Mouse (Mus musculus): Measurements from ENCODE around the gene Ppia. TPM values are rescaled to one million over a fixed set of nuclear protein-coding genes. Genes with fewer than 3 reads are reported as not detected.
A peak's percentile ranks its signal among the peaks of the same experiment; 100 is the strongest.
"Not testable (repeated sequence)": the region's sequence is repeated elsewhere in the genome, so short reads cannot be mapped to it uniquely, and the experiment has no call there.

Gene Ppia
- total RNA-seq, 2 experiments from 2014 or later = 351 to 1,176 TPM

GRCm38 (mm10) chr11:6420722-6421350 lies 5.6 kb downstream of the Ppia start:
- ATAC-seq (replicated peaks; ENCODE audit: low FRiP score, poor library complexity, severe bottlenecking) = no peak

- no peak for ATAC-seq (replicated peaks; ENCODE audit: low FRiP score, poor library complexity, severe bottlenecking)
Measured at GRCm38 (mm10) chr11:6430186-6430585, 14.9 kb downstream of the Ppia start.

DNA sequence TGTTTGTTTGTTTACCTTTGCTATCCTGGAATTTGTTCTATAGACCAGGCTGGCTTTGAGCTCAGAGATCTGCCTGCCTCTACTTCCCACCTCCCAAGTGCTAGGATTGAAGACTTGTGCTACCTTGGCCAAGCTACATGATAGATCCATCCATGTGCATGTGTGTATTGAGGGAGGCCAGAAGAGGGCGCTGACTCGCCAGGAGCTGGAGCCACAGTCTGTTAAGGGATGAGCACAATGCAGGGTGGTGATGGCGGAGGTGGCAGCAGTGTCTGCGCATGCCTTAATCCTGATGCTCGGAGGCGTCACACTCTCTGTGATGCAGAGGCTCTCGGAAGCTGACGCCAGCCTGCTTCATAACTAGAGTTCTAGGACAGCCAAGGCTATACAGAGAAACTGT lies 21.2 kb downstream of the Ppia start:
- ATAC-seq (replicated peaks; ENCODE audit: low FRiP score, poor library complexity, severe bottlenecking) = peak; percentile 84

GRCm38 (mm10) chr11:6437667-6438066 lies 22.4 kb downstream of the Ppia start:
- ATAC-seq (replicated peaks; ENCODE audit: low FRiP score, poor library complexity, severe bottlenecking) = no peak

DNA sequence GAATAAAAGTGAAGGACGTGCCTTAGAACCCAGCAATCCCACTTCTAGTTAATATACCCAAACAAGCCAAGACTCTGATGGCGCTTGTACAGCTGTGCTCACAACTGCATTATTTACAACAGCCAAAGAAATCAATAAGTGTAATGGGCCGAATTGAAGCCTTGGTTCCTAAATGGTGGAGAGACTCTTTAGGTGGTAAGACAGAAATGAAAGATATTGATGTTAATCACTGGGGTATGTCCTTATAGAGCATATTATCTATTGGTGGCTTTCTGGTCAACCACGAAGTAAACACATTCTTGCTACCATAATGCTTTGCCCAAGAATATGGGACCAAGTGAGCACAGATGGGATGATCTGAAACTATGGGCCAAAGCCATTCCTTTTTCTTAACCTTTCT lies 24.9 kb downstream of the Ppia start:
- no peak for ATAC-seq (replicated peaks; ENCODE audit: low FRiP score, poor library complexity, severe bottlenecking)

GRCm38 (mm10) chr11:6442566-6442965 lies 27.3 kb downstream of the Ppia start:
- no peak for ATAC-seq (replicated peaks; ENCODE audit: low FRiP score, poor library complexity, severe bottlenecking)

- ATAC-seq (replicated peaks; ENCODE audit: low FRiP score, poor library complexity, severe bottlenecking) = 0 out of 2 replicates have a peak, but pooled peaks have one; percentile 2
Measured at GRCm38 (mm10) chr11:6443102-6443501, 27.9 kb downstream of the Ppia start.

DNA sequence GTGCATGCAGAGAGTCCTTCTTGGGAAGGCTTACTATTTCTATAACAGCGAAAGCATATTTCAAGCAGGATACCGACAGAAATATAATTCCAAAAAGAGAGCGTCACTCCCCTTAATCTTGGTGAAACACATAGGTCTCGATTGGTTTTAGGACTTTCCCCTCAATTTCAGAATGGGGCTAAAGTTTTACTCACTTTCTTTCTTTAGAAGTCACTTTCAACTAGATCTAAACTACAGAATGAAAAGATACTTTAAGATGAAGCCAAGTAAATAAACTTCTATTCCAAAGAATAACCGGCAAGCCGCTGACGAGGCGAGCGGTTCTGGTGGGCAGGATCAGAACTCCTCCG lies 28.5 kb downstream of the Ppia start:
- no peak; the same call in 1 of the 2 replicates for ATAC-seq (replicated peaks; ENCODE audit: low FRiP score, poor library complexity, severe bottlenecking)

DNA sequence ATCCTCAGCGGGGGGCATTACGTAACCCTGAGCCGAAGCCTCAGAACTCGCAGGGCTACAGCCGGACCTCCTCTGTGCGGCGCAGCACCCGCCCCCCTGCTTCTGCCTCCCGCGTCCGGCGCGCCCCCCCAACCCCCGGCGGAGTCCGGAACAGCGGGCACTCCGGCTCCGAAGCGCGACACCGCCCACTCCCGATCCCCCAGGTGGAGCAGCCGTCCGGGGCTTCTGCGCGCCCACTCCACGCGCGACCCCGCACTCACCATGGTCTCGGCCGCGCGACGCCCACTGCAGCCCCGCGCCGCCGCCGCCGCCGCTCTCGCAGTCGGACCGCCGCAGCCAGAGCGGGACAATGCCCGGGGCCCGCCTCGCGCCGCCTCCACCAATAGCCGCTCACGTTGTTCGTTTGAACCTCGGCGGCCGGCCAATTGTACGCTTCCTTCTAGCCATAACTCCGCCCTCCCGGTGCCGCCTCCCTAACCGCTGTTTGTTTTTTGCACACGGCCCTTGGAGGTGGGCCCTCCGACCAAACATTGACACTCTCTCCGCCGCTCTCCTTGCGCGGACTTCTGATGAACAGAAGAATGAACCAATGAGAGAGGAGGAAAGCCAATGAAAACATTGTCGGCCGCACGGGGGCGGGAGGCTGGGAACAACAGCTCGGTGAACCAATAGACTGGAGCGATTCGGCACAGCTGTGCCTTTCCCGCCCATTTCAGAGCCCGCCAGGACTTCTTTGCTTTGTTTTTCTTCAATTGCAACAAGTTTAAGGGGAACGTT lies 29.0 kb downstream of the Ppia start, which contains the start of gene H2afv:
H2afv (minus strand) TSS at position 367 of the 777 bp plus-strand sequence.
- peak; percentile 97 for ATAC-seq (replicated peaks; ENCODE audit: low FRiP score, poor library complexity, severe bottlenecking)

- no peak for ATAC-seq (replicated peaks; ENCODE audit: low FRiP score, poor library complexity, severe bottlenecking)
Measured at GRCm38 (mm10) chr11:6445441-6445840, 30.2 kb downstream of the Ppia start.

- no peak for ATAC-seq (replicated peaks; ENCODE audit: low FRiP score, poor library complexity, severe bottlenecking)
Measured at GRCm38 (mm10) chr11:6445951-6446350, 30.7 kb downstream of the Ppia start.

- no peak for ATAC-seq (replicated peaks; ENCODE audit: low FRiP score, poor library complexity, severe bottlenecking)
Measured at GRCm38 (mm10) chr11:6447493-6447892, 32.2 kb downstream of the Ppia start.

- ATAC-seq (replicated peaks; ENCODE audit: low FRiP score, poor library complexity, severe bottlenecking) = not testable (repeated sequence)
Measured at GRCm38 (mm10) chr11:6448155-6448554, 32.9 kb downstream of the Ppia start.

DNA sequence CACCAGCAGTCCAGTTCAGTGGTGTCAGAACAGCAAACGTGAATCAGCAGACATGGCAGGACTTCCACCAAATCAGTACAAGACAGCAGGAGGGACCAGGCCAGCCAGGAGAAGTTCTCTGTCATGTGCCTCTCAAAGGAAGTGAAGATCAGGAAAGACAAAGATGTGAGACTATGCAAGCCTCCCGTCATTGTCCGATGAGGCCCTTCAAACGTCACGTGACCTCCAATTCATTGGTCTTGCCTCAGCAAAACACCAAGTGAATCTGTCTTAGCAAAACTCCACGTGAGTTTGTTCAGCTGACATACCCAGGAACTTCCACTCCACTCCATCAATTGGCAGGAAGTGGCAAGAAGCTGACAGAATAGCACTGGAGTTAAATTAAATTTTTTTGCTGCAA lies 40.8 kb downstream of the Ppia start:
- ATAC-seq (replicated peaks; ENCODE audit: low FRiP score, poor library complexity, severe bottlenecking) = no peak

GRCm38 (mm10) chr11:6463159-6463837 lies 48.1 kb downstream of the Ppia start:
- ATAC-seq (replicated peaks; ENCODE audit: low FRiP score, poor library complexity, severe bottlenecking) = no peak

DNA sequence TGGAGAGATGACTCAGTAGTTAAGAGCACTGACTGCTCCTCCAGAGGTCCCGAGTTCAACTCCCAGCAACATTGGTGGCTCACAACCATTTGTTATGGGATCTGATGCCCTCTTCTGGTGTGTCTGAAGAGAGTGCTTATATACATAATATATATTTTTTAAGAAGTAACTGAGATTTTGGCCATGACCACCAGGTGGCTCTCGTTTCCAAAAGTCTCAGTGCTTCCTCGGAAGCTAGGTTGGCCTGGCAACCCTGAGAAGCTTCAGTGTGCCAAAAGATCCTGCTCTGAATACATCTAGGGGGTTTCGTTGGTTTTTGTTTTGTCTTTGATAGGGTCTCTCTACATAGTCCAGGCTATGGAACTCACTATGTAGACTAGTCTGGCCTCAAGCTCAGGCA lies 49.9 kb downstream of the Ppia start:
- peak; percentile 92 for ATAC-seq (replicated peaks; ENCODE audit: low FRiP score, poor library complexity, severe bottlenecking)

- no peak for ATAC-seq (replicated peaks; ENCODE audit: low FRiP score, poor library complexity, severe bottlenecking)
Measured at GRCm38 (mm10) chr11:6468541-6468940, 53.3 kb downstream of the Ppia start.

Data from erythroblast, adult 5-6 weeks (primary cell).